Mouse (Mus musculus) liver, adult 2 months (tissue): ENCODE data around the gene Agfg2. TPM values are rescaled to one million over a fixed set of nuclear protein-coding genes. Genes with fewer than 3 reads are reported as not detected.
"Not testable (repeated sequence)": the region's sequence is repeated elsewhere in the genome, so short reads cannot be mapped to it uniquely, and the experiment has no call there.

Experiments
- DNase-seq: peaks from one replicate; pipeline ENCODE4 v3.0.0-alpha.2; 2011; ENCODE audit warnings: low read depth, low spot score; ENCODE audit errors: extremely low read depth
- H3K27ac ChIP-seq: fragments of 200-500 bp; replicated peaks from 2 replicates; pipeline ENCODE4 v1.5.1; 2012; ENCODE audit warnings: low read depth, mild to moderate bottlenecking, control low read depth, inconsistent platforms, low read length; ENCODE audit not compliant: insufficient read depth
- H3K27me3 ChIP-seq: fragments of 200-500 bp; 2 replicates; pipeline ENCODE4 v1.6.1; 2012; ENCODE audit warnings: mild to moderate bottlenecking, moderate library complexity, low read length, inconsistent platforms; ENCODE audit not compliant: control insufficient read depth, insufficient read depth
- H3K36me3 ChIP-seq: fragments of 200-500 bp; 2 replicates; pipeline ENCODE4 v1.6.1; 2012; ENCODE audit warnings: low read length, inconsistent platforms; ENCODE audit not compliant: control insufficient read depth, insufficient read depth
- H3K4me1 ChIP-seq: fragments of 200-500 bp; 2 replicates; pipeline ENCODE4 v1.6.1; 2011; ENCODE audit warnings: low read length; ENCODE audit not compliant: control insufficient read depth, insufficient read depth
- H3K4me3 ChIP-seq: fragments of 200-500 bp; 2 replicates; pipeline ENCODE4 v1.5.1; 2011; ENCODE audit warnings: low read depth, mild to moderate bottlenecking, control low read depth, low read length, moderate library complexity; ENCODE audit not compliant: insufficient read depth
- H3K79me2 ChIP-seq: fragments of 200-500 bp; 2 replicates; pipeline ENCODE4 v1.6.1; 2012; ENCODE audit warnings: inconsistent platforms, mild to moderate bottlenecking, low read length, moderate library complexity; ENCODE audit not compliant: control insufficient read depth, insufficient read depth
- H3K9ac ChIP-seq: fragments of 200-500 bp; 2 replicates; pipeline ENCODE4 v1.6.1; 2012; ENCODE audit warnings: low read depth, mild to moderate bottlenecking, control low read depth, inconsistent platforms, low read length
- CTCF ChIP-seq: fragments of 200-500 bp; IDR thresholded peaks from 2 replicates; pipeline ENCODE4 v1.5.1; 2011; ENCODE audit warnings: low read depth, low read length, control low read depth
- POLR2A ChIP-seq: fragments of 200-500 bp; IDR thresholded peaks from 2 replicates; pipeline ENCODE4 v1.6.1; 2011; ENCODE audit warnings: low read length, control low read depth; ENCODE audit not compliant: insufficient read depth; ENCODE audit errors: extremely low read depth
- WGBS: fragments of 180-500 bp; shearing (Covaris S2); methylation state at CpG from one replicate; pipeline ENCODE4 v1.1.7; 2018; 5-methylcytosine and 5-hydroxymethylcytosine counted together
- polyA plus RNA-seq: library from polyadenylated mRNA; depleted of rRNA; stranded (reverse); fragments of >200 nt; gene quantifications from 2 replicates; pipeline ENCODE4 v1.2.3, GENCODE M21; 2012
- total RNA-seq: library from RNA; depleted of rRNA; stranded (reverse); fragments of >200 nt; gene quantifications from 2 replicates; pipeline ENCODE4 v1.2.3, GENCODE M21; 2014

Agfg2 gene
- total and polyA plus RNA-seq, 2 experiments = 14.8 to 35.9 TPM

DNA sequence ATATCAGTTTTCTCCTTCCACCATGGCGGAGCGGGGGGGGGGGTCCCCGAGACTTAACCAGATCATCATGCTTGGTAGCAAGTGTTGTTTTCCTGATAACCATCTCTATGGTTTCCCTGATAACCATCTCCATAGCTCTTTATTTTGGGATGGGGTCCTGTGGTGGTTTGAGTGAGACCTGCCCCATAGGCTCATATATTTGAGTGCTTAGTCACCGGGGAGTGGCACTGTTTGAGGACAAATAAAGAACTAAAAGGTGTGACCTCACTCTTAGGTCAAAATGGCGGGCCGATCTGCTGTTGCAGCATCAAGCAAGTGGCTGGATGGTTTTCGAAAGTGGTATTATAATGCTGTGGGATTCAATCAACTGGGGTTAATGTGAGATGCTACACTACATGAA lies 69.2 kb downstream of the Agfg2 start:
- Histone ChIP-seq H3K79me2 (no peaks in the 10 kb centered on the region), H3K36me3 (no peaks in the 10 kb centered on the region), H3K9ac (no peak overlapping the region), H3K4me3 (no peak overlapping the region), H3K27me3 (peaks cover 5% of the 10 kb centered on the region), H3K4me1 (peaks cover 8% of the 10 kb centered on the region), H3K27ac (no peak overlapping the region)
- WGBS = 73% methylated on average over 7 of the region's 7 CpGs
- no peak for DNase-seq
- no peak for TF ChIP-seq CTCF
- TF ChIP-seq POLR2A = no peak

DNA sequence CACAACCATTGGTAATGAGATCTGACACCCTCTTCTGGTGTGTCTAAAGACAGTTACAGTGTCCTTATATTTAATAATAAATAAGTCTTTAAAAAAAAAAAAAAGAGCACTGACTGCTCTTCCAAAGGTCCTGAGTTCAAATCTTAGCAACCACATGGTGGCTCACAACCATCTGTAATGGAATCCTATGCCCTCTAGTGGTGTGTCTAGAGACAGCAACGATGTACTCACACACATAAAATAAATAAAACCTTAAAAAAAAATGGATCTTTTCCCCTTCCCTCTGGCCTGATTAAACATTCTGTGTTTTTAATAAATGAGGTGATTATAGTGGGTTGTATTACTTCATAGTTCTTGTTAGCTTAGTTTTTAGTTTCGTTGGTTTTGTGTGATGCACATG lies 69.6 kb downstream of the Agfg2 start:
- H3K27ac ChIP-seq, H3K9ac ChIP-seq, H3K4me3 ChIP-seq, H3K79me2 ChIP-seq, H3K36me3 ChIP-seq, H3K27me3 ChIP-seq, DNase-seq: not testable (repeated sequence)
- peaks cover 11% of the 10 kb centered on the region for H3K4me1 ChIP-seq
- WGBS = 88% methylated on average over 2 of the region's 2 CpGs

DNA sequence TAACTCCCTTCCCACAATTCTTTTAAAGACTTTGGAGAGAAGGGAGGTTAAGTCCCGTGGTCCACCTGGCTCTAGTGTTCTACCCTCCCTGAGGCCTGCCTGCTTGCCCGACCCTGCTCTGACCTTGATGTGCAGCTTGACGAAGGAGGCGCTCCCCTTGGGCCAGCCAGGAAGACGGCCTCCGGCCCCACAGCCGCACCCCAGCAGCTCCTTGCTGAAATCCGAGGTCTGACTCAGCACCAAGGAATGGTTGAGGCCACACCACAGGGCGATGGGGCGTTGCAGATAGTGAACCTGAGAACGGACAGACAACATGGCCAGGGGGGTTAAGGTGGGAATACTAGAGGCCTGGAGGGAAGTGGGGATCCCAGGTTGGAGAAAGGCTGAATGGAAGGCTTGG lies 71.0 kb downstream of the Agfg2 start, which contains the start of gene Pcolce:
Pcolce (minus strand) TSS at position 235 of the 400 bp plus-strand sequence.
- no peak within 1 kb of the TSS for H3K4me3 ChIP-seq
- TF ChIP-seq CTCF (no peak), POLR2A (no peak)
- H3K9ac ChIP-seq = no peak within 1 kb of the TSS
- peaks cover 4% of the 10 kb centered on the region for H3K27me3 ChIP-seq
- no peak for DNase-seq
- no peak within 1 kb of the TSS for H3K27ac ChIP-seq
- H3K4me1 ChIP-seq = peaks cover 11% of the 10 kb centered on the region
- WGBS = 78% methylated on average over 11 of the region's 11 CpGs
- no peaks in the 10 kb centered on the region for H3K79me2 ChIP-seq
- H3K36me3 ChIP-seq = no peaks in the 10 kb centered on the region

DNA sequence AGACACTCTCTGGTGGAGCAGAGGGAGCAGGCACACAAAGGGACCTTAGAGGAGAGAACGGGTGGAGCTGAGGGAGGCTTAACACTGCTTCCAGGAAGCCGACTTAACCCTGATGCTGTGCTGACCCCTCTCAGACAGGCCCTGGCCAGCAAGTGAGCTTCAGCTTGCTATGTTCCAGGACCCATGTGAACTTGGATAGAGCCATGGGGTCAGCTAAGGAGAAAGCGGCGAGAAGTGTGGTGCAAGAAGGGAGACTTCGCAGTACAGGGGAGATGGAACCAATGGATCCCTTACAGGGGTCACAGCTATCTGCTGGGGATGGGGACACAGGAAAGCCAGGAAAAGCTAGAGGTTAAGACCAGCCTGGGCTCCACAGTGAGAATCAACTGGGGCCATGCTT lies 71.5 kb downstream of the Agfg2 start:
- H3K79me2 ChIP-seq = no peaks in the 10 kb centered on the region
- H3K4me1 ChIP-seq = peaks cover 11% of the 10 kb centered on the region
- no peak overlapping the region for H3K4me3 ChIP-seq
- H3K27ac ChIP-seq = no peak overlapping the region
- TF ChIP-seq CTCF = no peak
- no peak for TF ChIP-seq POLR2A
- DNase-seq = no peak
- peaks cover 3% of the 10 kb centered on the region; the same call in 1 of the 2 replicates for H3K27me3 ChIP-seq
- no peaks in the 10 kb centered on the region for H3K36me3 ChIP-seq
- H3K9ac ChIP-seq = no peak overlapping the region
- WGBS = 90% methylated on average over 5 of the region's 5 CpGs

DNA sequence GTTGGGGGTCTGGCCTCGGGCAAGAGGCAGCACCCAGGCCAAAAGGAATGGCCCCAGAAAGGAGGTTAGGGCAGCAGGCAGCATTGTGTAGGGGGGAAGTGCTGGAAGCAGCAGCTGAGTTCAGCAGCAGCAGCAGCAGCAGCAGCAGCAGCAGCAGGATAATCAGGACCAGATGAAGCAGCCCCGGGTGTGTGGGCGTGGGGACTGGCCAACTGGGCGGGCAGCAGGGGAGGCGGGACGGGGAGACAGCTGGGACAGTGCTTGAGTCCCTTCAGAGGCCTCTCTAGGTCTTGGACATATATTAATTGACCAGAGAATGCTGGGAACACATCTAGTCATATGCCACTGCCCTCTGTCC lies 73.3 kb downstream of the Agfg2 start:
- Histone ChIP-seq H3K27ac (peak overlapping the region; percentile 45), H3K4me1 (peaks cover 11% of the 10 kb centered on the region), H3K27me3 (peaks cover 2% of the 10 kb centered on the region; the same call in 1 of the 2 replicates), H3K9ac (peak overlapping the region; percentile 26; the same call in 1 of the 2 replicates), H3K36me3 (no peaks in the 10 kb centered on the region), H3K4me3 (peak overlapping the region; percentile 32; the same call in 1 of the 2 replicates), H3K79me2 (no peaks in the 10 kb centered on the region)
- TF ChIP-seq CTCF (no peak), POLR2A (no peak)
- 18% methylated on average over 6 of the region's 6 CpGs for WGBS
- DNase-seq = no peak

DNA sequence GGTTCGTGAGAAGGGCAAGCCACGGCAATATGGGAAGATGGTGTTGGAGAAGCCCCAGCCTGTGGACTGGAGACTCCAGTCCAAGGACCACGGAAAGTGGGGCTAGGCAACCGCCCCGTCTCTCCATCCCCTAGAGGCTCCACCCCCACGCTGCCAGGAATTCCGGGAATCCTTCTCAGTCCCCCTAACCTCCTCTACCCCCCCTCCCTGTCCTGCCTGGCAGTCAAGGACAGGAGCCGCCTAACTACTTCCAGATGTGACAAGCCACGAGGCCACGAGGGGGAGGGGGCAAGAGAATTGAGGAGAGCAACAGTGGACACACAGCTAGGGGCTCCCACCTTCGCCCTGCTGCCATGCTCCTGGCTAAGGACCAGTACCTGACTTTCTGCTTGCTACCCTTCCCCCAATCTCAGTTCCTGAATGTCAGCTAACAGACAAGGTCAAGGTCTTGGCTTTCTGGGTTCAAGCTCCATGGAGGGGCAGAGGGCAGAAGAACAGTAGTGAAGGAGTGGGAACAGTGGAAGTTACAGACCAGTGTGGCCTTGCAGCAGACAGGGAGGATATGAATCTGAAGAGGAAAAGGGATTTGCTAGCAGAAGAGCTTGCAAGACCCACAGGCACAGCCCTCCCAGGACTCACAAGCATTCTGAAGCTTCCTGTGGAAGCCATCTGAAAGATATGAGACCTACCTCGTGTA lies 73.8 kb downstream of the Agfg2 start:
- 32% methylated on average over 12 of the region's 12 CpGs for WGBS
- DNase-seq = no peak
- peak overlapping the region; percentile 43 for H3K4me3 ChIP-seq
- peaks cover 11% of the 10 kb centered on the region for H3K4me1 ChIP-seq
- TF ChIP-seq POLR2A = no peak
- TF ChIP-seq CTCF = no peak
- H3K36me3 ChIP-seq = no peaks in the 10 kb centered on the region
- H3K9ac ChIP-seq = peak overlapping the region; percentile 35; the same call in 1 of the 2 replicates
- H3K27ac ChIP-seq = peak overlapping the region; percentile 45
- no peaks in the 10 kb centered on the region for H3K27me3 ChIP-seq
- H3K79me2 ChIP-seq = no peaks in the 10 kb centered on the region
